Mouse (Mus musculus): ENCODE measurements around the gene Sox18. TPM values are rescaled to one million over a fixed set of nuclear protein-coding genes. Genes with fewer than 3 reads are reported as not detected.

The Sox18 gene
- total RNA-seq, 2 experiments from 2014 or later: 10.9 to 11.2 TPM

- peak; percentile 72 to 73 for DNase-seq (ENCODE audit: extremely low spot score in 1 of 2, low spot score in 2 of 2)
- H3K4me3 ChIP-seq: peak within 1 kb of the TSS; percentile 95
- TF ChIP-seq CTCF (IDR thresholded peaks at IDR 0.05): peak; percentile 42
- H3K27ac ChIP-seq: peak within 1 kb of the TSS; percentile 96
- intact Hi-C loops (cut with DNase I): loop anchor here (5.0 kb wide), 1 partner anchor 78 kb away; no protein-coding TSS in a partner anchor
These were observed 8.7 kb upstream of the Sox18 start, which contains the start of gene Tcea2 for GRCm38 (mm10) chr2:181679951-181680715. Tcea2 (plus strand) TSS chr2:181680310.

DNA sequence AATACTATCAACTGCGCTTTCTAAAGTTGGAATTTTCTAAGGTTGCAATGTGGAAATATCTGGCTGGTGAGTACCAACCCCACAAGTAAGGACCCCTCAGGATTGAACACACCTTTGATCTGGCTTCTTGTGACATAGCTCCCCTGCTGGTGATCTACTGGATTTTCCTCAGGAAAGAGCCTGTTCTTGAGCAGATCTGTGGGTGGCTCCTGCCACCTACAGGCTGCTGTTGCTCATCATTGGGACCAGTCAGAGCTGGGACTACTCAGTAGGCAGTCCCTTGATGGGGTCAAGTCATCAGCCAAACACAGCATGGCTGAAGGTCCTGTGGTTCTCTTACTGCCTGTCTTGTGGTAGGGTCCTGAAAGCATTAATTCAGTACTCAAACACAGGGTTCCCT lies 7.3 kb upstream of the Sox18 start:
- Histone ChIP-seq H3K4me3 (no peak overlapping the region), H3K27ac (peak overlapping the region; percentile 96)
- peak; percentile 99 for TF ChIP-seq CTCF (IDR thresholded peaks at IDR 0.05)
- intact Hi-C loops (cut with DNase I): loop anchor here (1.0 to 5.0 kb wide), 2 partner anchors 19 to 76 kb away; no protein-coding TSS in a partner anchor
- DNase-seq (ENCODE audit: extremely low spot score in 1 of 2, low spot score in 2 of 2): peak; percentile 64 to 79

GRCm38 (mm10) chr2:181677755-181678098 lies 6.3 kb upstream of the Sox18 start:
- DNase-seq (ENCODE audit: extremely low spot score in 1 of 2, low spot score in 2 of 2): no peak
- H3K27ac ChIP-seq: peak overlapping the region; percentile 70
- no peak overlapping the region for H3K4me3 ChIP-seq
- intact Hi-C loops (cut with DNase I): loop anchor here (1.0 to 5.0 kb wide), 2 partner anchors 18 to 75 kb away; no protein-coding TSS in a partner anchor
- no peak for TF ChIP-seq CTCF (IDR thresholded peaks at IDR 0.05)

- TF ChIP-seq CTCF (IDR thresholded peaks at IDR 0.05): peak; percentile 38
- DNase-seq (ENCODE audit: extremely low spot score in 1 of 2, low spot score in 2 of 2): no peak
- H3K4me3 ChIP-seq: no peak overlapping the region
- intact Hi-C loops (cut with DNase I): loop anchor here (5.0 kb wide), 1 partner anchor 75 kb away; no protein-coding TSS in a partner anchor
- H3K27ac ChIP-seq: peak overlapping the region; percentile 76
These were observed 5.8 kb upstream of the Sox18 start for GRCm38 (mm10) chr2:181677096-181677754.

DNA sequence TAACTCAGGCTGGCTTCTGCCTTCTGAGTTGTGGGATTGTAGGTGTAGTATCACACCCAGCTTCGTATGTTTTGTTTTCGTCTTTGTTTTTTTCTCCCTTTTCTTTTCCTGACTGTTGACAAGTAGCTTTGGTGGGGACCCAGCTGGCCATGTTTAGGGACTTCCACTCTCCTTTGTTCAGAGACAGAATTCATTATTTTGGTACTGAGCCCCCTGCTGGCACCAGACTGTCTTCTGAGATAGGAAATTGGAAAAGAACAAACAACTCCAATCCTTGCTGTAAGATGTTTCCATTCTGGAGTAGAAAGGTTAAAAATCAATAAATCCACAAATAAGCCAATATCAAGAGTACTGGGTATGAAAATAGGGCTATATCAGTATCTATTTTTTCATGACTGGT lies 5.0 kb upstream of the Sox18 start:
- no peak for DNase-seq (ENCODE audit: extremely low spot score in 1 of 2, low spot score in 2 of 2)
- intact Hi-C loops (cut with DNase I): loop anchor here (5.0 kb wide), 1 partner anchor 74 kb away; no protein-coding TSS in a partner anchor
- Histone ChIP-seq H3K27ac (peak overlapping the region; percentile 76), H3K4me3 (no peak overlapping the region)
- TF ChIP-seq CTCF (IDR thresholded peaks at IDR 0.05): peak; percentile 33

DNA sequence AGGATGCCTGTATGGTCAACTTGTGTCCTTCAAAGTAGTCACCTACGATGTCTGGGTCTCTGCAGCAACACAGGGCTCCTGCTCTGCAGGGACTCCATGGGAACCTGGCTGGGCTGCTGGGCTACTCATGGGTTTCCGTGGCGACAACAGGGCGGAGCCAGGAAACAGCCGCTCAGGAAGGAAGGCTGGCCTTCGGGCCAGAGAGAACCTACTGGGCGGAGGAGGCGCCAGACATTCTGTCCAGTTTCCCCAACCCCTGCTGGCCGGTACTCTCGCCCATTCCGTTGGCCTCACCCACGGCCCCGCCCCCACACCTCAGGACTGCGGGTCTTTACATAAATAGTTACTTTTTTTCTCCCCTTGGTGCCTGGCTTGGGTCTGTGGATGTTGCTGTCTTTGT lies 4.0 kb upstream of the Sox18 start:
- no peak; the same call in 1 of the 2 replicates for TF ChIP-seq CTCF (IDR thresholded peaks at IDR 0.05)
- peak in 1 of 2 experiments; percentile 46 for DNase-seq (ENCODE audit: extremely low spot score in 1 of 2, low spot score in 2 of 2)
- intact Hi-C loops (cut with DNase I): loop anchor here (5.0 kb wide), 1 partner anchor 73 kb away; no protein-coding TSS in a partner anchor
- Histone ChIP-seq H3K4me3 (no peak overlapping the region), H3K27ac (peak overlapping the region; percentile 76)

- peak overlapping the region; percentile 45; the same call in 1 of the 2 replicates for H3K27ac ChIP-seq
- H3K4me3 ChIP-seq: no peak overlapping the region
- no peak for TF ChIP-seq CTCF (IDR thresholded peaks at IDR 0.05)
- intact Hi-C loops (cut with DNase I): loop anchor here (5.0 kb wide), 1 partner anchor 73 kb away; no protein-coding TSS in a partner anchor
- no peak for DNase-seq (ENCODE audit: extremely low spot score in 1 of 2, low spot score in 2 of 2)
These were observed 3.5 kb upstream of the Sox18 start for GRCm38 (mm10) chr2:181674934-181675333.

GRCm38 (mm10) chr2:181673501-181673900 lies 2.1 kb upstream of the Sox18 start:
- intact Hi-C loops (cut with DNase I): no loop called here
- Histone ChIP-seq H3K27ac (no peak overlapping the region), H3K4me3 (no peak overlapping the region)
- no peak for TF ChIP-seq CTCF (IDR thresholded peaks at IDR 0.05)
- DNase-seq (ENCODE audit: extremely low spot score in 1 of 2, low spot score in 2 of 2): no peak

- no peak for TF ChIP-seq CTCF (IDR thresholded peaks at IDR 0.05)
- intact Hi-C loops (cut with DNase I): no loop called here
- no peak for DNase-seq (ENCODE audit: extremely low spot score in 1 of 2, low spot score in 2 of 2)
- Histone ChIP-seq H3K27ac (no peak overlapping the region), H3K4me3 (peak overlapping the region; percentile 40)
These were observed 544 bp upstream of the Sox18 start for GRCm38 (mm10) chr2:181671984-181672383.

- intact Hi-C loops (cut with DNase I): no loop called here
- no peak for DNase-seq (ENCODE audit: extremely low spot score in 1 of 2, low spot score in 2 of 2)
- Histone ChIP-seq H3K4me3 (peak overlapping the region; percentile 40), H3K27ac (peak overlapping the region; percentile 59)
- no peak for TF ChIP-seq CTCF (IDR thresholded peaks at IDR 0.05)
These were observed 528 bp downstream of the Sox18 start for GRCm38 (mm10) chr2:181670913-181671311.

DNA sequence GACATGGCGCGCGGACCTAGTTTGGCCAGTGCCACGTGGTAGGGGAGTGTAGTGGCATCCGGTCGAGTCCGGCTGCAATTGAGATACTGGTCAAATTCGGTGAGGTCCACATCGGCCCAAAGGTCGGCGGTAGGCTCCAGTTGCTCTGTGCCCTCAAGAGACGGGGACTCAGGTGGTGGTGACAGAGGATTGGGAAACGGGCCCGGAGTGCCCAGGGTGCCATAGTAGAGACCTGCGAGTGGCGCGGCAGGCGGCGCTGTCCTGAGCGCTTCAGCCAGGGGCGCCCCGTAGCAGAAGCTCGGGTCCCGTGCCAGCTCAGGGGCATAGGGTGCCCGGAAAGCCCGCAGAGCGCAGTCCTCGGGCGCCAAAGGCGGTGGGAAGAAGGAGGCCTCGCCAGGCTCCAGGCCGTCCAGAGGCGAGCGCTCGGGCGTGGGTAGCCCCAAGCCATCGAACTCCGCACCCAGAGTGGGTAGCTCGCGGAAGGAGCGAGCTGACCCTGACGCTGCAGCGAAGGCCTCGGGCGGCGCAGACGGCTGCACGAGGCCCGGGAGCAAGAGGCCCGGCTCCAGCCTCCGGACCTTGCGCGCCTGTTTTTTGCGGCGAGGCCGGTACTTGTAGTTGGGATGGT lies 1.0 kb downstream of the Sox18 start:
- Histone ChIP-seq H3K27ac (peak overlapping the region; percentile 59; the same call in 1 of the 2 replicates), H3K4me3 (peak overlapping the region; percentile 40)
- intact Hi-C loops (cut with DNase I): no loop called here
- DNase-seq (ENCODE audit: extremely low spot score in 1 of 2, low spot score in 2 of 2): no peak
- no peak; the same call in 1 of the 2 replicates for TF ChIP-seq CTCF (IDR thresholded peaks at IDR 0.05)

DNA sequence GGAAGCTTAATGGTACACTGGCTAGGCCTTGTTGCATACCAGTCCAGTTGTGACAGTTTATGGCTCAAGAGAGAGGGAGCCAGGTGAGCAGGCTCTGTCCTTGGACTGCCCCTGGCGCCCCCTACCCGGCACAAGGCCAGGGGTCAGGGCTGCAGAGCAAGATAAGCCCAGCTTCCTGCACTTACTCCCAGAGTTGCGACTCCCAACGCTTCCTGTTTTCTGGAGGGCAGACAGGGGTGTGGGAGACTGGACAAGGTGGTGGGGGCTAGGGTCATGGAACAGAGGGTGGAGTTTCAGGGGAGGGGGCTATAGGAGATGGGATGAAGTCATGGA lies 8.2 kb downstream of the Sox18 start:
- intact Hi-C loops (cut with DNase I): no loop called here
- TF ChIP-seq CTCF (IDR thresholded peaks at IDR 0.05): no peak
- DNase-seq (ENCODE audit: extremely low spot score in 1 of 2, low spot score in 2 of 2): no peak
- H3K27ac ChIP-seq: peak overlapping the region; percentile 32; the same call in 1 of the 2 replicates
- H3K4me3 ChIP-seq: no peak overlapping the region
